Mouse (Mus musculus): Measurements from ENCODE around the gene Tagln2. TPM values are rescaled to one million over a fixed set of nuclear protein-coding genes. Genes with fewer than 3 reads are reported as not detected.
A peak's percentile ranks its signal among the peaks of the same experiment; 100 is the strongest.

The Tagln2 gene
- total and polyA plus RNA-seq, 3 experiments, result 100 to 581 (median 332) TPM

DNA sequence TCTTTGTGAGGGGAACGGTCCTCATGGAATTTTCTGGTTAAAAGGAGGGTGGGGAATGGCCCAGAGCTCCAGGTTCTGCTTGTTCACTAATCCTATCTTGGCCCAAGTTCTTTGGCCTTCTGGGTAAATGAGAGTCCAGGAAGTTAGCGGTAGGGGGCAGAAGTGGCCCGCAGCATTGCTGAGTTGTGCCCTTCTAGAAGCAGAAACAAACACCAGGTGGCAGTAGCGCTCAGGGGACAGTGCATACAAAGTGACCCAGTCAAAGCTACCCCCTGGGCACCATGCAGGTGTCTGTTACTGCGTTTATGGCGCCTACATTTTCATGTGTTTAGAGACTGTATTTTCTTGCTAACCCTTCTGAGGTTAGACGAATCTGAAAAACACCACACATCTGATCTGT, 28.9 kb downstream of the Tagln2 start:
- Histone ChIP-seq H3K79me2 (ENCODE audit: control insufficient read depth, insufficient read depth, low read length, poor library complexity) (no peaks in the 10 kb centered on the region), H3K9me3 (replicated peaks; ENCODE audit: insufficient read depth, low read length) (no peaks in the 10 kb centered on the region), H3K36me3 (ENCODE audit: control insufficient read depth in 1 of 2, insufficient read depth in 2 of 2, low read length in 2 of 2) (peaks cover 0 to 19% of the 10 kb centered on the region in 2 experiments; a peak in 2 of 4 replicates), H3K27me3 (ENCODE audit: control insufficient read depth in 1 of 2, insufficient read depth in 2 of 2, low read length in 2 of 2) (peaks cover under 1 to 3% of the 10 kb centered on the region in 2 experiments; a peak in 3 of 4 replicates), H3K27ac (ENCODE audit: control insufficient read depth, low read depth, low read length) (no peak overlapping the region), H3K4me1 (ENCODE audit: control insufficient read depth in 1 of 2, insufficient read depth in 2 of 2, low read length in 2 of 2) (peaks cover 5 to 25% of the 10 kb centered on the region in 2 experiments), H3K9ac (ENCODE audit: control insufficient read depth, low read depth, low read length, poor library complexity, severe bottlenecking) (no peak overlapping the region), H3K4me3 (ENCODE audit: control insufficient read depth in 1 of 2, insufficient read depth in 1 of 2, low read depth in 2 of 2, low read length in 2 of 2) (no peak overlapping the region)
- DNase-seq (ENCODE audit: low read depth, low spot score), result peak; percentile 80
- TF ChIP-seq POLR2A (IDR thresholded peaks at IDR 0.05; ENCODE audit: control insufficient read depth in 1 of 2, insufficient read depth in 1 of 2, low read depth in 1 of 2, low read length in 2 of 2, poor library complexity in 1 of 2), result no peak
- peak; percentile 84 for TF ChIP-seq SMC3 (IDR thresholded peaks at IDR 0.05; ENCODE audit: low read depth, low read length)
- 0 out of 2 replicates have a peak, but pooled peaks have one; percentile 33 for TF ChIP-seq ELF1 (IDR thresholded peaks at IDR 0.05; ENCODE audit: low read depth, low read length)
- TF ChIP-seq RAD21 (IDR thresholded peaks at IDR 0.05; ENCODE audit: low read depth, low read length), result peak; percentile 78
- TF ChIP-seq MXI1 (IDR thresholded peaks at IDR 0.05; ENCODE audit: low read depth, low read length), result no peak
- peak; percentile 70 for TF ChIP-seq ZC3H11A (IDR thresholded peaks at IDR 0.05; ENCODE audit: low read depth, low read length)
- TF ChIP-seq CHD2 (IDR thresholded peaks at IDR 0.05; ENCODE audit: low read length), result no peak
- TF ChIP-seq CTCF (IDR thresholded peaks at IDR 0.05 in 2 of 3, conservative IDR thresholded peaks at IDR 0.05 in 1 of 3; ENCODE audit: control insufficient read depth in 1 of 3, insufficient read depth in 1 of 3, low read depth in 2 of 3, low read length in 3 of 3, poor library complexity in 1 of 3, severe bottlenecking in 1 of 3), result peak; percentile 81 to 98 (median 96)
- no peak for TF ChIP-seq MAZ (IDR thresholded peaks at IDR 0.05; ENCODE audit: low read depth, low read length)

DNA sequence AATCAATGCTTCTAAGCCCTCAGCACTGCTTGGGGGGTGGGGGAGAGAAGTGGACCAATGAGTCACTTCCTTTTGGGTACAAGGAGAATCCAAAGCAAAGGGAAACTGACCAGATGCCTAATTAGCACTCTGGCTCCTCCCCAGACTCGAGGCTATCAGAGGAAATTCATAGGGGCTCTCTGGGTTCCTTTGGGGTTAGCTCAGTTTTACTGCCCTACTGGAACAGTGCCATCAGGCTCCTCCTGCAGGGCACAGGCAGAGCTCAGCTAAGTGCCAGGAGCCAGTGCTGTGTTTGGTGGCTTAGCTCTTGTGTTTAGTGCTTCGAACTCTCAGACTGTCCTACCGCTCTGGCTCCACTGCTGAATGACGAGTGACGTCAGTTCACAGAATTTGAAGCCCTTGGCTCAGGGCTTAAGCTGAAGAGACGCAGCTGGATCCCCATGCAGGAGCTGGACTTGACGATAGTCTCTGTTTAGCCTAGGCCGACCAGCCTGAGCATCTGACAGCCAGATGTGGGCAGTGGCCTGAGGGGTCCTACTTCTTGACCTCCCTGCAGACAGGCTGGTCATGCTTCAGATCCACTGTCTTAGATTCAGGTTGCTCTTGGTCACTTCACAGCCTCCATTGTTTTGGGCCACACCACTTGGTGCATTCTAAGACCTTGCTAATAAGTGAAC, 30.8 kb downstream of the Tagln2 start:
- H3K36me3 ChIP-seq (ENCODE audit: control insufficient read depth in 1 of 2, insufficient read depth in 2 of 2, low read length in 2 of 2), result peaks cover 0 to 10% of the 10 kb centered on the region in 2 experiments; a peak in 2 of 4 replicates
- H3K4me1 ChIP-seq (ENCODE audit: control insufficient read depth in 1 of 2, insufficient read depth in 2 of 2, low read length in 2 of 2), result peaks cover 3 to 15% of the 10 kb centered on the region in 2 experiments
- peaks cover 3 to 7% of the 10 kb centered on the region in 2 experiments; a peak in 3 of 4 replicates for H3K27me3 ChIP-seq (ENCODE audit: control insufficient read depth in 1 of 2, insufficient read depth in 2 of 2, low read length in 2 of 2)
- H3K9me3 ChIP-seq (replicated peaks; ENCODE audit: insufficient read depth, low read length), result no peaks in the 10 kb centered on the region
- no peak for DNase-seq (ENCODE audit: low read depth, low spot score)
- no peaks in the 10 kb centered on the region for H3K79me2 ChIP-seq (ENCODE audit: control insufficient read depth, insufficient read depth, low read length, poor library complexity)
- H3K27ac ChIP-seq (ENCODE audit: control insufficient read depth, low read depth, low read length), result no peak overlapping the region
- no peak for TF ChIP-seq MAX (IDR thresholded peaks at IDR 0.05; ENCODE audit: low read length)
- TF ChIP-seq NELFE (IDR thresholded peaks at IDR 0.05; ENCODE audit: low read depth, low read length), result no peak
- TF ChIP-seq POLR2A (IDR thresholded peaks at IDR 0.05; ENCODE audit: control insufficient read depth in 1 of 2, insufficient read depth in 1 of 2, low read depth in 1 of 2, low read length in 2 of 2, poor library complexity in 1 of 2), result no peak
- no peak for TF ChIP-seq UBTF (IDR thresholded peaks at IDR 0.05; ENCODE audit: borderline replicate concordance, insufficient read depth, low read depth, low read length)
- no peak for TF ChIP-seq MAZ (IDR thresholded peaks at IDR 0.05; ENCODE audit: low read depth, low read length)
- no peak for TF ChIP-seq ZC3H11A (IDR thresholded peaks at IDR 0.05; ENCODE audit: low read depth, low read length)
- no peak for TF ChIP-seq KAT2A (conservative IDR thresholded peaks at IDR 0.05; ENCODE audit: low read depth, low read length)
- no peak for TF ChIP-seq TBP (IDR thresholded peaks at IDR 0.05; ENCODE audit: low read depth, low read length)
- TF ChIP-seq SMC3 (IDR thresholded peaks at IDR 0.05; ENCODE audit: low read depth, low read length), result no peak
- TF ChIP-seq MYC (IDR thresholded peaks at IDR 0.05; ENCODE audit: low read depth, low read length), result no peak
- TF ChIP-seq JUND (IDR thresholded peaks at IDR 0.05; ENCODE audit: low read depth, low read length), result no peak
- no peak for TF ChIP-seq ZMIZ1 (IDR thresholded peaks at IDR 0.05; ENCODE audit: low read depth, low read length)
- no peak for TF ChIP-seq ETS1 (IDR thresholded peaks at IDR 0.05; ENCODE audit: low read depth, low read length)
- no peak for TF ChIP-seq CHD1 (IDR thresholded peaks at IDR 0.05; ENCODE audit: low read depth, low read length)
- TF ChIP-seq TAL1 (IDR thresholded peaks at IDR 0.05; ENCODE audit: low read length), result no peak
- no peak for TF ChIP-seq MEF2A (IDR thresholded peaks at IDR 0.05; ENCODE audit: extremely low read depth, insufficient replicate concordance, low read depth, low read length, poor library complexity, severe bottlenecking)
- no peak for TF ChIP-seq BHLHE40 (IDR thresholded peaks at IDR 0.05; ENCODE audit: borderline replicate concordance, low read depth, low read length)
- TF ChIP-seq POLR2AphosphoS5 (IDR thresholded peaks at IDR 0.05; ENCODE audit: borderline replicate concordance, low read depth, low read length), result no peak
- H3K4me3 ChIP-seq (ENCODE audit: control insufficient read depth in 1 of 2, insufficient read depth in 1 of 2, low read depth in 2 of 2, low read length in 2 of 2), result no peak overlapping the region
- H3K9ac ChIP-seq (ENCODE audit: control insufficient read depth, low read depth, low read length, poor library complexity, severe bottlenecking), result no peak overlapping the region

Data from MEL (cell line).